Mouse (Mus musculus) stomach, postnatal 0 days (tissue): ENCODE results near the gene Samd13. TPM values are rescaled to one million over a fixed set of nuclear protein-coding genes. Genes with fewer than 3 reads are reported as not detected.

ENCODE experiments used
- ATAC-seq: fragments of 200-750 bp; cut with Nextera tagmentation; 2 replicates; pipeline ENCODE4 v1.8.0; 2017; ENCODE audit not compliant: low FRiP score, low TSS enrichment
- DNase-seq: peaks from one replicate; pipeline ENCODE4 v3.0.0-alpha.2; 2016; ENCODE audit warnings: low spot score
- H3K27ac ChIP-seq: fragments of 300-500 bp; sonication (generic); replicated peaks from 2 replicates; pipeline ENCODE4 v1.5.1; 2014; ENCODE audit warnings: mild to moderate bottlenecking, control low read depth
- H3K27me3 ChIP-seq: fragments of 300-500 bp; sonication (generic); 2 replicates; pipeline ENCODE4 v1.6.1; 2014; ENCODE audit warnings: low read length; ENCODE audit not compliant: control insufficient read depth, insufficient read depth
- H3K36me3 ChIP-seq: fragments of 300-500 bp; sonication (generic); 2 replicates; pipeline ENCODE4 v1.6.1; 2014; ENCODE audit warnings: low read length, mixed read lengths; ENCODE audit not compliant: control insufficient read depth, insufficient read depth
- H3K4me1 ChIP-seq: fragments of 300-500 bp; sonication (generic); replicated peaks from 2 replicates; pipeline ENCODE4 v1.6.1; 2014; ENCODE audit warnings: antibody characterized with exemption; ENCODE audit not compliant: control insufficient read depth, insufficient read depth
- H3K4me2 ChIP-seq: fragments of 300-500 bp; sonication (generic); replicated peaks from 2 replicates; pipeline ENCODE4 v1.6.1; 2014; ENCODE audit warnings: low read depth, mild to moderate bottlenecking, control low read depth, moderate library complexity
- H3K4me3 ChIP-seq: fragments of 300-500 bp; sonication (generic); 2 replicates; pipeline ENCODE4 v1.5.1; 2014; ENCODE audit warnings: low read depth, low read length, control low read depth
- H3K9ac ChIP-seq: fragments of 300-500 bp; sonication (generic); 2 replicates; pipeline ENCODE4 v1.6.1; 2014; ENCODE audit warnings: mild to moderate bottlenecking, low read length, control low read depth, mixed read lengths
- H3K9me3 ChIP-seq: fragments of 300-500 bp; sonication (generic); 2 replicates; pipeline ENCODE4 v1.6.1; 2016; ENCODE audit warnings: low read length; ENCODE audit not compliant: control insufficient read depth
- CTCF ChIP-seq: IDR thresholded peaks from 2 replicates; pipeline ENCODE4 v1.5.1; 2016; ENCODE audit warnings: antibody characterized with exemption, low read depth, mild to moderate bottlenecking, moderate library complexity
- EP300 ChIP-seq: optimal IDR thresholded peaks from 2 replicates; pipeline ENCODE3; 2016; ENCODE audit warnings: antibody characterized with exemption
- WGBS: fragments of 180-500 bp; shearing (Covaris S2); extraction: QIAGEN DNeasy Blood & Tissue Kit; methylation state at CpG from one replicate; pipeline ENCODE4 v1.1.7; 2014; 5-methylcytosine and 5-hydroxymethylcytosine counted together
- polyA plus RNA-seq: library from polyadenylated mRNA; unstranded; fragments of >200 nt; fragmentation: Nextera tagmentation; extraction: Ambion mirVana; gene quantifications from 2 replicates; pipeline ENCODE4 v1.2.1, GENCODE M21; 2015

The Samd13 gene
- polyA plus RNA-seq, 1 experiment from 2014 or later, result 0.45 TPM

GRCm38 (mm10) chr3:146711559-146711958 lies 26.2 kb upstream of the Samd13 start:
- no peak for TF ChIP-seq EP300
- TF ChIP-seq CTCF, result no peak
- Histone ChIP-seq H3K27ac (no peak overlapping the region), H3K27me3 (no peaks in the 10 kb centered on the region), H3K4me2 (no peak overlapping the region), H3K4me3 (no peak overlapping the region), H3K36me3 (no peaks in the 10 kb centered on the region), H3K4me1 (no peaks in the 10 kb centered on the region), H3K9ac (no peak overlapping the region), H3K9me3 (no peaks in the 10 kb centered on the region)
- DNase-seq (no peak), ATAC-seq (no peak)
- WGBS, result 69% methylated on average over 6 of the region's 6 CpGs

- no peak overlapping the region for H3K4me3 ChIP-seq
- no peak overlapping the region for H3K9ac ChIP-seq
- no peak overlapping the region for H3K27ac ChIP-seq
- H3K27me3 ChIP-seq, result no peaks in the 10 kb centered on the region
- H3K4me2 ChIP-seq, result no peak overlapping the region
- H3K36me3 ChIP-seq, result no peaks in the 10 kb centered on the region
- WGBS, result 74% methylated on average over 7 of the region's 7 CpGs
- no peak for TF ChIP-seq CTCF
- no peaks in the 10 kb centered on the region for H3K4me1 ChIP-seq
- no peak for DNase-seq
- no peak for ATAC-seq
- H3K9me3 ChIP-seq, result no peaks in the 10 kb centered on the region
Measured at GRCm38 (mm10) chr3:146711084-146711483, 25.7 kb upstream of the Samd13 start.

GRCm38 (mm10) chr3:146709086-146709485 lies 23.7 kb upstream of the Samd13 start:
- no peaks in the 10 kb centered on the region for H3K27me3 ChIP-seq
- peak; percentile 54 for ATAC-seq
- DNase-seq, result no peak
- H3K9ac ChIP-seq, result no peak overlapping the region
- no peaks in the 10 kb centered on the region for H3K4me1 ChIP-seq
- H3K36me3 ChIP-seq, result no peaks in the 10 kb centered on the region
- TF ChIP-seq CTCF (no peak), EP300 (no peak)
- H3K9me3 ChIP-seq, result no peaks in the 10 kb centered on the region
- H3K27ac ChIP-seq, result no peak overlapping the region
- H3K4me3 ChIP-seq, result no peak overlapping the region
- 63% methylated on average over 1 of the region's 1 CpGs for WGBS
- no peak overlapping the region for H3K4me2 ChIP-seq

- Histone ChIP-seq H3K36me3 (no peaks in the 10 kb centered on the region), H3K4me2 (no peak overlapping the region), H3K9me3 (no peaks in the 10 kb centered on the region), H3K4me1 (no peaks in the 10 kb centered on the region), H3K9ac (no peak overlapping the region), H3K27me3 (no peaks in the 10 kb centered on the region), H3K27ac (no peak overlapping the region), H3K4me3 (no peak overlapping the region)
- no peak for TF ChIP-seq CTCF
- no peak for TF ChIP-seq EP300
- ATAC-seq (peak; percentile 78), DNase-seq (no peak)
- WGBS, result 51% methylated on average over 3 of the region's 3 CpGs
Measured at GRCm38 (mm10) chr3:146708381-146708780, 23.0 kb upstream of the Samd13 start.

GRCm38 (mm10) chr3:146704099-146704498 lies 18.7 kb upstream of the Samd13 start:
- no peak overlapping the region for H3K4me3 ChIP-seq
- ATAC-seq (peak; percentile 72), DNase-seq (peak; percentile 36)
- no peaks in the 10 kb centered on the region for H3K36me3 ChIP-seq
- no peak overlapping the region for H3K4me2 ChIP-seq
- H3K4me1 ChIP-seq, result no peaks in the 10 kb centered on the region
- H3K27ac ChIP-seq, result no peak overlapping the region
- no peaks in the 10 kb centered on the region for H3K9me3 ChIP-seq
- no peaks in the 10 kb centered on the region for H3K27me3 ChIP-seq
- 86% methylated on average over 4 of the region's 4 CpGs for WGBS
- TF ChIP-seq CTCF (no peak), EP300 (no peak)
- H3K9ac ChIP-seq, result no peak overlapping the region

- ATAC-seq (no peak), DNase-seq (no peak)
- Histone ChIP-seq H3K27ac (no peak overlapping the region), H3K9ac (no peak overlapping the region), H3K4me2 (no peak overlapping the region), H3K27me3 (no peaks in the 10 kb centered on the region), H3K4me3 (no peak overlapping the region), H3K36me3 (no peaks in the 10 kb centered on the region), H3K4me1 (no peaks in the 10 kb centered on the region), H3K9me3 (no peaks in the 10 kb centered on the region)
- no peak for TF ChIP-seq EP300
- no peak for TF ChIP-seq CTCF
- 74% methylated on average over 11 of the region's 11 CpGs for WGBS
Measured at GRCm38 (mm10) chr3:146700051-146700450, 14.7 kb upstream of the Samd13 start.
